Mouse (Mus musculus) brown adipose tissue, adult 24 weeks (tissue): ENCODE measurements around the gene Phb2. TPM values are rescaled to one million over a fixed set of nuclear protein-coding genes. Genes with fewer than 3 reads are reported as not detected.

Experiments
- H3K27ac ChIP-seq: fragments of 200-500 bp; replicated peaks from 2 replicates; pipeline ENCODE4 v1.5.1; 2012; ENCODE audit warnings: low read depth, mild to moderate bottlenecking, low read length
- H3K4me1 ChIP-seq: fragments of 200-500 bp; 2 replicates; pipeline ENCODE4 v1.6.1; 2012; ENCODE audit warnings: low read length, mixed read lengths; ENCODE audit not compliant: control insufficient read depth, insufficient read depth, insufficient read length
- H3K4me3 ChIP-seq: fragments of 200-500 bp; 2 replicates; pipeline ENCODE4 v1.5.1; 2012; ENCODE audit warnings: low read depth, mild to moderate bottlenecking, low read length, moderate library complexity; ENCODE audit not compliant: insufficient read depth
- polyA plus RNA-seq: library from polyadenylated mRNA; stranded (reverse); fragments of >200 nt; gene quantifications from 2 replicates; pipeline ENCODE4 v1.2.4, GENCODE M21; 2012; ENCODE audit not compliant: missing spikeins, insufficient read depth, insufficient read length

Gene Phb2
- polyA plus RNA-seq, 1 experiment = 381 TPM

GRCm38 (mm10) chr6:124765951-124766350, 53.8 kb downstream of the Phb2 start:
- Histone ChIP-seq H3K4me1 (no peaks in the 10 kb centered on the region), H3K27ac (no peak overlapping the region), H3K4me3 (no peak overlapping the region)

Other genes starting within 250 kb of the Phb2 start
- 269 and 304 TPM in 2 replicates for gene Clstn3, start 247.5 kb upstream of the Phb2 start, polyA plus RNA-seq
- gene C1rl, start 219.2 kb upstream of the Phb2 start, polyA plus RNA-seq = 15.6 and 18.9 TPM in 2 replicates
- 16.7 and 21.5 TPM in 2 replicates for gene C1ra, start 199.9 kb upstream of the Phb2 start, polyA plus RNA-seq
- gene C1s1, start 170.0 kb upstream of the Phb2 start, polyA plus RNA-seq = 45.8 and 53.2 TPM in 2 replicates
- gene C1rb, start 142.0 kb upstream of the Phb2 start, polyA plus RNA-seq = not detected in 2 replicates
- not detected in 2 replicates for gene C1s2, start 76.3 kb upstream of the Phb2 start, polyA plus RNA-seq
- gene Lpcat3, start 49.3 kb upstream of the Phb2 start, polyA plus RNA-seq = 43.7 and 58.4 TPM in 2 replicates
- gene Emg1, start 158 bp upstream of the Phb2 start, polyA plus RNA-seq = 78.3 and 102 TPM in 2 replicates
- gene Ptpn6, start 26.4 kb downstream of the Phb2 start, polyA plus RNA-seq = 13.5 and 14.1 TPM in 2 replicates
- gene Grcc10, start 29.0 kb downstream of the Phb2 start, polyA plus RNA-seq = 301 and 355 TPM in 2 replicates
- not detected in 2 replicates for gene Gm45234, start 43.7 kb downstream of the Phb2 start, polyA plus RNA-seq
- 31.7 and 35.7 TPM in 2 replicates for gene Atn1, start 44.2 kb downstream of the Phb2 start, polyA plus RNA-seq
- 0.63 TPM in 1 of 2 replicates, not detected in the other for gene Eno2, start 57.3 kb downstream of the Phb2 start, polyA plus RNA-seq
- gene Lrrc23, start 67.4 kb downstream of the Phb2 start, polyA plus RNA-seq = not detected in 2 replicates
- 5.1 and 7.3 TPM in 2 replicates for gene Spsb2, start 96.3 kb downstream of the Phb2 start, polyA plus RNA-seq
- 519 and 573 TPM in 2 replicates for gene Tpi1, start 102.0 kb downstream of the Phb2 start, polyA plus RNA-seq
- gene Usp5, start 117.1 kb downstream of the Phb2 start, polyA plus RNA-seq = 35.8 and 39.4 TPM in 2 replicates
- 2.4 TPM in 1 of 2 replicates, not detected in the other for gene Cdca3, start 117.2 kb downstream of the Phb2 start, polyA plus RNA-seq
- not detected in 2 replicates for gene Gnb3, start 127.9 kb downstream of the Phb2 start, polyA plus RNA-seq
- gene P3h3, start 145.4 kb downstream of the Phb2 start, polyA plus RNA-seq = 2.7 and 3.8 TPM in 2 replicates
- gene Gpr162, start 151.6 kb downstream of the Phb2 start, polyA plus RNA-seq = 0.88 TPM in 1 of 2 replicates, not detected in the other
- gene Cd4, start 175.9 kb downstream of the Phb2 start, polyA plus RNA-seq = not detected in 2 replicates
- gene Lag3, start 199.4 kb downstream of the Phb2 start, polyA plus RNA-seq = 12.2 and 15.1 TPM in 2 replicates
- gene Ptms, start 207.8 kb downstream of the Phb2 start, polyA plus RNA-seq = 949 and 1,236 TPM in 2 replicates
- gene Mlf2, start 219.1 kb downstream of the Phb2 start, polyA plus RNA-seq = 238 and 301 TPM in 2 replicates